Mouse (Mus musculus) right cerebral cortex, postnatal 36 days (tissue): Measurements from ENCODE around the gene Syf2.
"Not testable (repeated sequence)": the region's sequence is repeated elsewhere in the genome, so short reads cannot be mapped to it uniquely, and the experiment has no call there.

ENCODE experiments used
- DNase-seq, 2 experiments: peaks; one replicate each; pipeline ENCODE4 v3.0.0; 2022; ENCODE audit warnings: low spot score in 2 of 2, mixed read lengths in 1 of 2

Syf2 gene

DNA sequence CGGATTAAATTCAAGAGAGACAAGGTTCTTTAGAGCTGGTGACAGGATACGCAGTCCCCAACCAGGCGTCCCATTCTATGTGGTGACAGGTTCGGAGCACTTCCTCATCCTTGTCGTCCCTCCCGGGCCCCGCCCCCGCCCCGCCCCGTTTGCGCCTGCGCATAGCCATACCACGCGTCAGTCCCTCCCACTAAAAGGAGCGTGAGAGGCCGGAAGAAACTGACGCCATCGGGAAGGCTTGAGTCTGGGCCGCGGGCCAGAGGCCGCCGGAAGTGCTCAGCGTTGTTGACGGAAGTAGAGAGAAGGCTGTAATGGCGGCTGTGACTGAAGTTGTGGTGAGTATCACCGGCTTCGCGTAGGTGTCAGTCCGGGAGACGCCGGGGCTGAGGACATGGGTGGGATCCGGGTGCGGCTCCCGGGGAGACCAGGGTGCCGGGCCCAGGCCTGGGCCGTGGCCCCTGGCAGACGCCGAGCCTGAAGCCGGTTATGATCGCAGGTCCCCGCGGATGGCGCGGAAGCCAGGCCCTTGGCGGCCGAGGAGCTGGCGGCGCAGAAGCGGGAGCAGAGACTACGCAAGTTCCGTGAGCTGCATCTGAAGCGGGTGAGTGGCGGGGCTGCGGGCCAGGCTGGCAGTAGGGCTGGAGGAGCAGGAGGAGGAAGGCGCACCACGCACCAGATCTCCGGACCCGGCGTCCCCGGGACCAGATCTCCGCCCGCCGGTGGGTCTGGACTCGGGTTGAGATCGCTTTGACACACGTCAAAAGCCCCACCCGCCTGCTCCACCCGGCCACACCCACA, at the start of gene Syf2:
TSS of gene Syf2 (plus strand) at position 215 of the 798 bp plus-strand sequence.
- peak; percentile 93 to 94 for DNase-seq

DNA sequence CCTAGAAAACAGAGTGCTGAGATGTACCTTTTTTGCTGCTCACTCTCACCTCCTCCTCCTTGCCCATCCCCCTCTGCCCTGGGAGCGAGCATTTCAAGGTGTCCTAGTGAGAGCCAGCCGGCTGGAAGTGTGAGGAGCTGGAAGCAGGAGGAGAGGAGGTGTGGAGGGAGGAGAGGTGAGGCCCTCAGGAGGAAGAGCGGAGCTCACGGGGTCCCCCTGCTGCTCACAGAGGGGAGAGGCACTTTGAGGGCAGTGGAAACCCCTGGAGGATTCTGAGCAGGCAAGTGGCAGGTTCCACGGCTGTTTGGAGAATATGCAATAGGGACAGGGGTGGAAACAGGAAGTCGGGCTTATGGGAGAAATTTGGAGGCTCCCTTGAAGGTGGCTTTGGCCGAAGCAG, 47.4 kb upstream of the Syf2 start:
- DNase-seq, result no peak

DNA sequence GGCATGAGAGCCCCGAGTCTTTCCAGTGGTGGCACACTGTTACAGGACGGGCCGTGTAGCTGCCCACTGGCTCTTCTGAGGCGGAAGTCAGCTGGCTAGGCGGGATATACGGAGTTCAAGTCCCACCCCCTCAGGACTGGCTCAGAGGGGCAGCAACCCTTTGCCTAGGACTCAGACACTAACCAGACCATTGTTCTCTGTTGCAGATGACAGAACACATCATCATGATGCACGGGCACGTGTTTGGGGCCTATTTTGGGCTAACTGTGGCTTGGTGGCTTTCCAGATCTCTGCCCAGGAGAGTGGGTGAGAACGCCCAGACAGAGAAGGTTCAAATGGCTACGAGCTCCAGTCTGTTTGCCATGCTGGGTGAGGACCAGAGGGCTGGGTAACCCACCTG, 46.9 kb upstream of the Syf2 start:
- no peak for DNase-seq

DNA sequence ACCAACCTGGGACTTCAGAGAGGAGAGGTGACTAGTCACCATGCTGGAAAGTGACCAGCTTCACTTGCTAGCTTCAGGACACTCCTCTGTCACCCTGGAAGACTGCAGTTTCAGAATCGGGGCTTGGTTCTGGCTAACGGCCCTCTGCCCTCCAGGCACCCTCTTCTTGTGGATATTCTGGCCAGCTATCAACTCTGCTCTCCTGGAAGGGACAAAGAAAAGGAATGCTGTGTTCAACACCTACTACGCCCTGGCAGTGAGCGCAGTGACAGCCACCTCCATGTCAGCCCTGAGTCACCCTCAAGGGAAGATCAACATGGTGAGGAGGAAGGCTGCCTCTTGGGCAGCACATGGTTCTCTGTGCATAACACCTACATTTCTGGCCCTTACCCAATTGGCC, 46.3 kb upstream of the Syf2 start:
- no peak for DNase-seq

DNA sequence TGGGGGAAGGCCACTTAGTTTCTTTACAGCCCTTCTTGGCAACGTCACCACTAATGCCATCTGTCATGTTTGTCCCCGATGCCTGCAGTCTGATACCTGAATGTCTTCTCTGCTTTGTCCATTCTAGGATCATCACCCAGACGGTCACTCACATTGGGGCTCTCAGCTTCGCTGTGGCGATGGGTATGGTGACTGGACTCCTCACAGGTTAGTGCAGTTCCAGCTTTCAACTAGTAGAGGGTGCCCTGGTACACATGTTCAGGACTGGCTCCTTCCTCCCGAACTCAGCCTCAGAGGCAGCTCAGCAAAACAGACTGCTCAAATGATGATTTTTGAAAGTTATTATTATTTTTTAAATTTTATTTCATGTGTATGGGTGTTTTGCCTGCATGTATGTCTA, 38.6 kb upstream of the Syf2 start:
- peak; percentile 20 to 35 for DNase-seq

DNA sequence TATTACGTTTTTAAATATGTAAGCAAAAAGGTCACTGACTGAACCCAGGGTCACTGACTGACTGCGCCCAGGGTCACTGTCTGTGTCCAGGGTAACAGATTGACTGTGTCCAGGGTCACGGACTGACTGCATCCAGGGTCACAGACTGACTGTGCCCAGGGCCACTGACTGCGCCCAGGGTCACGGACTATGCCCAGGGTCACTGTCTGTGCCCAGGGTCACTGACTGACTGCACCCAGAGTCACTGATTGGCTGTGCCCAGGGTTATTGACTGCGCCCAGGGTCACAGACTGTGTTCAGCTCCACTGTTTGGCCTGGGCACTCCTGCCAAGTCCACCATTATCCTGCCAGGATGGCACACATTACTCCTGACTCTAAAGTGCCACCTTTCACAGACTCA, 33.4 kb upstream of the Syf2 start:
- DNase-seq, result no peak

DNA sequence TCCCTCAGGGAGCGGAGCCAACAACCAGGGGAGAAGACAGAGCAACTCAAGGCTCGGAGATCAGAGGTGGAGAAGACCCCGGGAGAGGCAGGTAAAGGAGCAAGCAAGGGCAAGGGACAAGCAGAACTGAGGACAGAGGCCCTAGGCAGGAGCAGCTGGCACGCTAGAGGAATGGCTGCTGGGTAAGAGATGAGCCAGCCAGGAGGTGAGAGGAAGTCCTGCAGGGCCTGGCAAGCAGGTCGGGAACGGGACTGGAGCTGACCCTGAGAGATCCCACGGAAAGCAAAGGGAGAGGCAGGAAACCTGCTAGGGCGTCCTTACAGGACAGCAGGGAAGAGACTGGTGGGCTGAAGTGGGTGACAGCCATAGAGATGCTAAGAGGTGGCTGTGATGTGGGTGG, 29.6 kb upstream of the Syf2 start:
- no peak for DNase-seq

DNA sequence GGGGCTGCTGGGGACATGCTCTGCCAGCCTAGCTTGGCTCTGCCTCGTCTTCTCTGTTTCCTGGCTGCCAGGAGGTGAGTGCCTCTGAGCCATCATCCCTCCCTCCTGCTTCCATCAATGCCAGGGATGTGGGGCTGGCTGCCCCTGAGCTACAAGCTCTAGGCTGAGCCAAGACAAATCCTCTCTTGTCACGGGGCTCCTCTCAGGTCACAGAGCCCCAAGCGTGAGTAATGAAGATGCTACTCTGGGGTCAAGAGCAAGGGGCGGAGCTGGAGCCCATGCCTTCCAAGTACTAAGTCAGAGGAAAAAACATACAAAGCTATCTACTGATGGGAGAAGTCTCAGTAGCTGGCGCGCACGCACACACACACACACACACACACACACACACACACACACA, 27.7 kb upstream of the Syf2 start:
- DNase-seq, result no peak

DNA sequence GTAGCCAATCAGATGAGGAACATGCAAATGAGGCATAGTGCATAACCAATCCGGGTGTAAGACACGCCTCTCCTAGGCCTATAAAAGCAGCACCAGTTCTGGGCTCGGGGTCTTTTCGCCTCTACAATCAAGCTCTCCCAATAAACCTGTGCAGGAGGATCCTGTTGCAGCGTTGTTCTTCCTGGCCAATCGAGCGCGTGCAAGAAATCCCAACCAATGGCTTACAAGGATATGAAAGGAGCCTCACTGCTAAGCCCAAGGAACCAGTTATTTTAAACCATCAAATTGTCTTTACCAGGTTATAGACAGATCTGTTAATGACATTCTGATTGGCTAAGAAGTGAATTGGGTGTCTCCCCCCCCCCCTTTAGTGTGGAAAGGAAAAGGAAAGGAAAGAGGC, 19.3 kb upstream of the Syf2 start:
- not testable (repeated sequence) for DNase-seq

DNA sequence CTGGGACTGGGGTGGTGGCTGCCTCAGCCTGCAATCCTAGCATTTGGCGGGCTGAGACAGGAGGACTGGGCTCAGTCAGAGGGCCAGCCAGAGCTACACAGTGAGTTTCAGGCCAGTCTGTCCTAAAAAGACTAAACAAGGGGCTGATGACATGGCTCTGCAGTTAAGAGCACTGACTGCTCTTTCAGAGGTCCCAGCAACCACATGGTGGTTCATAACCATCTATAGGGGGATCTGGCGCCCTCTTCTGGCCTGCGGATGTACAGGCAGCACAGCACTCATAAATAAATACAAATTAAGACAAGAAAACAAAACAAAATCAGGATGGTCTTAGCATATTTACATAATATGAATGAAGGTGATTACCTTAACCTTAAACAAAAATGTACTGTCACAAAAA, 17.3 kb upstream of the Syf2 start:
- peak in 1 of 2 experiments; percentile 31 for DNase-seq

DNA sequence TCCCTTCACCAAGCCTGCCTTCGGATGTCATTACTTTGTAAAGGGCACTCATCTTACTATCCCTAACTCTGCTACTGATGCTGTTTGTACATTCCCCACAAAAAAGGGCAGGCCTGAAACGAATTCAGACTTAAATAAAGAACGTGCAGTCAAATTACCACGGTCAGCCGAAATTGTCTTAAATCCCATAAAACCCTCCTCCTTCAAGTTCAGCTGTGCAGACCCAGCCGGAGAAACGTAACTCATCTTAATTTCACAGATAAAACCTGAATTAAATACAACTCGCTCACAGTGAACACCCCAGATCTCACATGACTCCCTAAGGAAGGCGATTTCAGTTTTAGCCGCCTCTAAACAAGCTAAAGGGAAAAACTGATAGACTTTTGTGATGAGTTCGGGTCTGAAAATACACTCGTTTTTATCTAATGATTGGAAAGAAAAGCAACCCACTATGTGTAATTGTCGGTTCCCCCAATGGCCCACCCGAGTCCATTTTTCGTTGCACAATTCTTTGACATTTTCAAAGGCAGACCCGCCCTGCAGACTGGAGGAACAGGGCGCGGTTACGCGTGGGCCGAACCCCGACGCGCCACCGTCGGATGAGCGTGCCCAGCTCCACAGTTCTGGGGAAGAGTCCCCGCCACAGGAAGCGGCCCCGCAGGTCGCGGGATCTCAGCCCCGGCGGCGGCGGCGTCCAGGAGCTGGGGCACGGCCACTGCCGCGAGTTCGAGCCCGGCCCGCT, 16.4 kb upstream of the Syf2 start:
- peak in 1 of 2 experiments; percentile 36 for DNase-seq

DNA sequence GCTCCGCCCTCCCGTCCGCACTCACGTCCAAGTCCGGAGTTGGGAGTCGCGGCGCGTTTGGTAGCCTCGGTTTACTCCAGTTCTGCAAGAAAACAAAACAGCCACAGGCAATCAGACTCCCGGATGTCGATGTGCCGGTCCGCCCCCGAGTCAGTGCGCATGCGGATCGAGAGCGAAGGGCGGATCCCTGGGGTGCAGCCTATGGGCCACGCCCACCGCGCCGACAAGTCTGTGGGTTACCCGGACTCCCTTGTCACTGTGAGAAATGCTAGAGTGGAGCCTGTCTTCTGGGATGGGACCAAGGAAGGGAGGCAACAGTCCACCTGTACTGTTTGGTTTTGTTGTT, 15.9 kb upstream of the Syf2 start, which contains the start of gene Tmem50a:
TSS of gene Tmem50a (minus strand) at position 161 of the 346 bp plus-strand sequence.
- DNase-seq, result peak; percentile 86 to 90

DNA sequence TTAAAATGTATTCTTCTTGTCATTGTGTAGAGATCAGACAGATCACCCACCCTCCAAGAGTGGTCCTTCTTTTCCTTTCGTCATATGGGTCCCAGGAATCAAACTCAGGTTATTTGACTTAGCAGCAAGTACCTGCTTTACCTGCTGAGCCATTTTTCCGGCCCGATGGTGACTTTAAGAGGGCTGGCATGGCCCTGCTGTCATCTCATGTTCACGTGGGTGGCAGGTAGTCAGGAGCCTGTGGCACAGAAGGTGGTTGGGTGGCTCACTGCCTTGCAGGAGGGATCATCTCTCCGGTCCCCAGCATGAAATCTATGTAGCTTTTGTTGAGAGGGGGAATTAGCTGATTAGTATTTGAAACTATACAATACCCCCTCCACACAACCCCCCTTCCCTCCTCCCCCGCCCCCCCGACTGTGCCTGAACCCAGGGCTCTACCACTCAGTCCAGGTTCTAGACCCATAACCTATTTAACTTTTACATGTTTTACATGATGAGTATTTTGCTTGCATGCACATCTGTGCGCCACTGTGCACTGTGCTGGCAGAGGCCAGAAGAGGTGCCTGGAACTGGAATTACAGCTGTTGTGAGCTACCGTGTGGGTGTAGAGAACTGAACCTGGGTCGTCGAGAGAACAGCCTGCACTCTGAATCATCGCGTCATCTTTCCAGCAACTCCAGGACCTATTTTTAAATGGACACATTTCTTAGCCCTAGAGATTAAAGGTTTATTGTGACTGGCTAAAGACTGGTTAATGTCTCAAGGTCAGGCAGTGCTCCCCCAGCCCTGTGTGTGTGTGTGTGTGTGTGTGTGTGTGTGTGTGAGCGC, 15.3 kb upstream of the Syf2 start:
- DNase-seq, result no peak

DNA sequence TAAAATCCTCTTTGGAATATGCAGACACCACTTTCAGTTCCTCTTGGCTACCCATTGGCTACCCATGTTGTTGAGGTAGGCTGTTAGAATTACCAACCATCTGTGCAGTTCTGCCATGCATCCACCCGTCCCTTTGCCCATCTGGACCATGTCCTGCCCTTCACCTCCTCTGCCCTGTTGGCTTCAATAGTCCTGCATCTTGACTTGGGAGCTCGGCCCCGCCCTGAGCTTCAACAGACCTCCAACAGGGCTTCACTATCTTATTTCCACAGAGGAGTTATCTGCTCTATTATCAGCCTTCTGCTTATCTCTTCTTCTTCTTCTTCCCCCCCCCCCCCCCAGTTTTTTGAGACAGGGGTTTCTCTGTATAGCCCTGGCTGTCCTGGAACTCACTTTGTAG, 13.5 kb upstream of the Syf2 start:
- no peak for DNase-seq

DNA sequence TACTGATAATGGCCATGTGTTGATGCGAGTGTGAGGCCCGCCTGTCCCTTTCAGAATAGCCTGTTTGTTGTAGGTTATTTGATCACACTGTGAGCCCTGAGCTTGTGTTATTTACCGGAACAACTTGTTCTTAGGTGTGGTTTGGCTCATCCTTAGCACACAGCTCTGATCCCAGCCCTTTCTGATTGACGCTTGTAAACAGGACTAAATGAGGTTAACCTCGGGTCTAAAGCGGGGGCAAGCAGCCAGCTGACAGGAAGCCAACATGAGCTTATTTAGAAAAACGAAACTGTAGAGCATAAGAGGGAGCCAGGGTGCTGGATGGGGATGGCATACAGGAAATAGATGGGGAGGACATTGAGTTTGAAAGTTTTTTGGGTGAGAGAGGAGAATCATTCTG, 12.3 kb upstream of the Syf2 start:
- DNase-seq, result no peak

DNA sequence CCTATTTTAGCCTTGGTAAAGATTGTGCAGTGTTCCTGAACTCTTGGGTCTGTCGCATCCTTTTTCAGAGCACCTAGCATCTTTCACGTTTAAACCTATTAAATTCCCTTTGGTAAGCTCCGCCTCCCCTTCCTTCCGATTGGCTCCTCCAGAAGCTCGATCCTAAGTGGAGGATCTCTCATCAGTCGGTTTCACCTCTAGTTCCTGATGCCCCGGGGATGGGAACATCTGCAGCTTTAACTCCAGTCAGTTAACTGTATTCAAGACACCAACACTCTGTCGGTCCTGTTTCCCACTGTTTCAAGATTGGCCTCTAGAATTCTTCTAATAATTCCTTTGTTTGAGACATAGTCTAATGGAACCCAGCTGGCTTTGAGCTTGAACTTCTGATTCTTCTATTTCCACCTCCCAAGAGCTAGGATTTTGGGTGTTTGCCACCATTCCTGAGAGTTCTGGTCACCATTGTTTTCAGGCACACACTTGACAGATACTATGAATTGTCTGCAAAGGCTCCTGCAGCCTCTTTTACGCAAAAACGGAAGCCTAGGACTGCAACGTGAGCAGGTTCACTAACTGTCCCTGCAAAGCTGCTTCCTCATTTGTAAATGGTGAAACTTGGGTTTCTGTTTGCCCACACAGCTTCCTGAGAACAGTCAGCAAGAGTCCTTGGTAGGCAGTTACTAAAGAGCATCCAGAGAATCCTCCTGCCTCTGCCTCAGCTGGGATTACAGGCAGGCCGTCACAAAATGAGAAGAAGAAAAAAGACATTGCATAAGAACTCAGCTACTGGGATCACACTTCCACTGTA, 10.8 kb upstream of the Syf2 start:
- no peak for DNase-seq

DNA sequence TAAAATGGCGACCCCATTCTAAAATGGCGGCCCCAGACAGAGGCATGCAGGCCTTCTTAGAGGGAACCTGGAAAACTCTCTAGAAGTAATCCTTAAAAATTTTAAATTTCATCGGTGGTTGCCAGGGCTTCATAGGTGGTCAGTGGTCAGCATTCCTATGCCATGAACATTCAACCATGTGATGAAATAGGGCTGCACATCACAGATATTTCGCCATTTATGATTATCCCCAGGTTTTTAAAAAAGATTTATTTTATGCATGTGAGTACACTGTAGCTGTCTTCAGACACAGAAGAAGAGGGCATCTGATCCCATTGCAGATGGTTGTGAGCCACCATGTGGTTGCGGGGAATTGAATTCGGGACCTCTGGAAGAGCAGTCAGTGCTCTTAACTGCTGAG, 10.1 kb upstream of the Syf2 start:
- DNase-seq, result no peak

DNA sequence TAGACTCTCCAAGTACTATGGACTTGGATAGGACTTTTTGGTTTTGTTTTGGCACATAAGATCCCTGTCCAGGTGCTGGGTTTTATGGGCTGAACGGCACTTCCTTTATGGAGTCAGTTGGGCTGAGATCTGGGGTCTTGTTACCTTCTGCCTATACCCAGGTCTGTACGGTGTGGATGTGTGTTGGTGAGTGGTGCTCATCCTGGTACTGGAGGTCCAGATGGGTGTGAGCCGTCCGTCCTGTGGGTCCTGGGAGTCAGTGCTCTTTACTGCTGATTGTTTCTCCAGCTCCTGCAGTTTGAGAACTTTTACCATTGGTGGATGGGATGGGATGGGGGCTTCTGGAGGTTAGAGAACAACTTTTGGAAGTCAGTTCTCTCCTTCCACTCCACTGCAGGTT, 9.0 kb upstream of the Syf2 start:
- no peak for DNase-seq

DNA sequence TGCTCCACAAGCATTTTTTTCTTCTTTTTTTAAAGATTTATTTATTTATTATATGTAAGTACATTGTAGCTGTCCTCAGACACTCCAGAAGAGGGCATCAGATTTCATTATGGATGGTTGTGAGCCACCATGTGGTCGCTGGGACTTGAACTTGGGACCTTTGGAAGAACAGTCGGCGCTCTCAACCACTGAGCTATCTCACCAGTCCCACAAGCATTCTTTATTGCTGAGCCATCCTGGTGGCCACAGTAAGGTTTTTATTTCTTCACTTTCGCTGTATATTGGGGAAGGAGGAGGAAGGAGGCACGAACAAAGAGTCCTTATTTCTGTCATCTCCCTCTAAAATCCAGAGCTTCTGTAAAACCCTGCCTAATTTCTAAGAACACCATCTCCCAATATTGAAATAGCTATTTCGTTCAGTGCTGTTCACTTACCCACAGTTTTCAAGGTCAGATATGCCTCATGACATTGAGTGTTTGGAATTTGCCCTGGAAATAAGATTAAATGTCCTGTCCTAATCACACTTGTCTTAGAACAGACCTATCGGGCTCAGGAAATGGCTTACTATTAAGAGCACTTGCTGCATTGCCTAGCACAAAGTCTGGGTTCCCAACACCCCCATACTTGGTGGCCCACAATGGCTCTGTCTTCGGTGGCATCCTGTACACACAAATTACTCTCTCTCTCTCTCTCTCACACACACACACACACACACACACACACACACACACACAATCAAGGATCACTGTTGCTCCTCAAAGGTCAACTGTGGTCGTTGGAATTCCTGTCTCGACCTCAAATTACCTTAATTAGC, 8.4 kb upstream of the Syf2 start:
- no peak for DNase-seq

DNA sequence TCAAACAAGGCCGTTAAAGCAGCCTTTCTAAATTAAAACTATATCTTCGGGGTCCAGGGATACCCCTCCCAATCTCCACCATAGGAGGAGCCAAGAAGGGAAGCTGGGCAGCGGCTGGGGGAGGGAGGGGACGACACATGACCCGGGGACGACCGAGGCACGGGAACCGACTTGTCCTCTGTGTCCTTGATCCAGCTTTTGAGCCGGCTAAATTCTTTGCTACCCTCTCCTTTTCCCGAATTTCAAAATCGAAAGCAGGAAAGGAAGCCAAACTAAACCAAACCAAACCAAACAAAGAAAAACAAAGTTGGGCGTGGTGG, 7.8 kb upstream of the Syf2 start:
- DNase-seq, result peak in 1 of 2 experiments; percentile 46
